Mouse (Mus musculus): ENCODE data around the gene Slc25a5. TPM values are rescaled to one million over a fixed set of nuclear protein-coding genes. Genes with fewer than 3 reads are reported as not detected.
"Not testable (repeated sequence)": the region's sequence is repeated elsewhere in the genome, so short reads cannot be mapped to it uniquely, and the experiment has no call there.

Gene Slc25a5
- polyA plus RNA-seq (2017; shearing (Covaris generic)), result 1,000 to 10,000 TPM; 1,556 to 1,740 TPM

- ATAC-seq, result peak; percentile 91
These were observed at the start of gene Slc25a5 for GRCm38 (mm10) chrX:36795424-36796162. Gene Slc25a5, plus strand, starts transcription at chrX:36795651.

- ATAC-seq, result no peak
These were observed 48.7 kb upstream of the Slc25a5 start for GRCm38 (mm10) chrX:36746789-36747188.

GRCm38 (mm10) chrX:36748573-36748972, 46.9 kb upstream of the Slc25a5 start:
- ATAC-seq, result no peak

- no peak for ATAC-seq
These were observed 46.1 kb upstream of the Slc25a5 start for GRCm38 (mm10) chrX:36749281-36749785.

- no peak for ATAC-seq
These were observed 44.9 kb upstream of the Slc25a5 start for GRCm38 (mm10) chrX:36750591-36750990.

- ATAC-seq, result no peak
These were observed 42.9 kb upstream of the Slc25a5 start for GRCm38 (mm10) chrX:36752586-36752985.

GRCm38 (mm10) chrX:36757796-36758472, 37.5 kb upstream of the Slc25a5 start:
- ATAC-seq, result peak; percentile 79

GRCm38 (mm10) chrX:36758566-36758965, 36.9 kb upstream of the Slc25a5 start:
- ATAC-seq, result no peak

GRCm38 (mm10) chrX:36760946-36761635, 34.4 kb upstream of the Slc25a5 start:
- peak; percentile 48 for ATAC-seq

- no peak for ATAC-seq
These were observed 33.2 kb upstream of the Slc25a5 start for GRCm38 (mm10) chrX:36762289-36762688.

GRCm38 (mm10) chrX:36762894-36763293, 32.6 kb upstream of the Slc25a5 start:
- no peak for ATAC-seq

- ATAC-seq, result no peak
These were observed 32.0 kb upstream of the Slc25a5 start for GRCm38 (mm10) chrX:36763298-36763933.

GRCm38 (mm10) chrX:36763934-36764317, 31.5 kb upstream of the Slc25a5 start:
- no peak for ATAC-seq

GRCm38 (mm10) chrX:36767386-36767785, 28.1 kb upstream of the Slc25a5 start:
- ATAC-seq, result no peak

GRCm38 (mm10) chrX:36772591-36772990, 22.9 kb upstream of the Slc25a5 start:
- no peak for ATAC-seq

GRCm38 (mm10) chrX:36775520-36775919, 19.9 kb upstream of the Slc25a5 start:
- no peak for ATAC-seq

GRCm38 (mm10) chrX:36777694-36778093, 17.8 kb upstream of the Slc25a5 start:
- ATAC-seq, result no peak

- no peak for ATAC-seq
These were observed 6.1 kb upstream of the Slc25a5 start for GRCm38 (mm10) chrX:36789360-36789759.

- no peak for ATAC-seq
These were observed 880 bp upstream of the Slc25a5 start for GRCm38 (mm10) chrX:36794571-36794970.

GRCm38 (mm10) chrX:36796163-36796581, 721 bp downstream of the Slc25a5 start:
- ATAC-seq, result peak; percentile 53

- ATAC-seq, result not testable (repeated sequence)
These were observed 1.3 kb downstream of the Slc25a5 start for GRCm38 (mm10) chrX:36796734-36797133.

- ATAC-seq, result no peak
These were observed 3.9 kb downstream of the Slc25a5 start for GRCm38 (mm10) chrX:36799131-36799879.
